Mouse (Mus musculus) liver, embryonic 14.5 days (tissue): ENCODE results near the gene Stk38. TPM values are rescaled to one million over a fixed set of nuclear protein-coding genes. Genes with fewer than 3 reads are reported as not detected.
A peak's percentile ranks its signal among the peaks of the same experiment; 100 is the strongest.

Source experiments
- ATAC-seq: fragments of 200-750 bp; cut with Nextera tagmentation; 2 replicates; pipeline ENCODE4 v1.8.0; 2017; ENCODE audit warnings: moderate number of reproducible peaks, mild to moderate bottlenecking, moderate library complexity; ENCODE audit not compliant: insufficient read depth
- DNase-seq, 3 experiments: peaks; one replicate each; pipeline ENCODE4 v3.0.0-alpha.2; 2012 to 2013; ENCODE audit warnings: low read depth in 3 of 3, low spot score in 3 of 3
- H3K27ac ChIP-seq: fragments of 300-500 bp; sonication (generic); 2 replicates; pipeline ENCODE4 v1.5.1; 2014; ENCODE audit warnings: moderate library complexity, mild to moderate bottlenecking, control low read depth, inconsistent platforms
- H3K27me3 ChIP-seq: fragments of 300-500 bp; sonication (generic); 2 replicates; pipeline ENCODE4 v1.6.1; 2014; ENCODE audit warnings: mild to moderate bottlenecking, low read length, moderate library complexity; ENCODE audit not compliant: control insufficient read depth, insufficient read depth
- H3K36me3 ChIP-seq: fragments of 300-500 bp; sonication (generic); replicated peaks from 2 replicates; pipeline ENCODE4 v1.6.1; 2014; ENCODE audit warnings: low read depth; ENCODE audit not compliant: control insufficient read depth, insufficient read depth
- H3K4me1 ChIP-seq, 2 experiments: fragments of 200-500 bp in 1 of 2; fragments of 300-500 bp in 1 of 2; sonication (generic) in 1 of 2; replicated peaks; 2 replicates each; pipeline ENCODE4 v1.6.1; 2012 to 2014; ENCODE audit warnings: antibody characterized with exemption in 1 of 2, inconsistent platforms in 1 of 2, low read length in 1 of 2; ENCODE audit not compliant: control insufficient read depth in 2 of 2, insufficient read depth in 2 of 2
- H3K4me2 ChIP-seq: fragments of 300-500 bp; sonication (generic); 2 replicates; pipeline ENCODE4 v1.6.1; 2014; ENCODE audit warnings: low read depth, mild to moderate bottlenecking, control low read depth, moderate library complexity
- H3K4me3 ChIP-seq, 2 experiments: fragments of 200-500 bp in 1 of 2; fragments of 300-500 bp in 1 of 2; sonication (generic) in 1 of 2; 2 replicates each; pipeline ENCODE4 v1.5.1; 2012 to 2014; ENCODE audit warnings: low read depth in 2 of 2, low read length in 2 of 2, mild to moderate bottlenecking in 2 of 2, control low read depth in 1 of 2, inconsistent platforms in 1 of 2, moderate library complexity in 1 of 2; ENCODE audit not compliant: insufficient read depth in 1 of 2
- H3K9ac ChIP-seq: fragments of 300-500 bp; sonication (generic); replicated peaks from 2 replicates; pipeline ENCODE4 v1.6.1; 2014; ENCODE audit warnings: mild to moderate bottlenecking, control low read depth, moderate library complexity
- H3K9me3 ChIP-seq: fragments of 300-500 bp; sonication (generic); 2 replicates; pipeline ENCODE4 v1.6.1; 2016; ENCODE audit warnings: low read length, mixed read lengths; ENCODE audit not compliant: control insufficient read depth
- CTCF ChIP-seq: IDR thresholded peaks from 2 replicates; pipeline ENCODE4 v1.5.1; 2016; ENCODE audit warnings: antibody characterized with exemption, low read depth, control low read depth
- EP300 ChIP-seq: IDR thresholded peaks from 2 replicates; pipeline ENCODE4 v1.6.1; 2016; ENCODE audit warnings: antibody characterized with exemption, low read depth
- WGBS: fragments of 180-500 bp; shearing (Covaris S2); extraction: QIAGEN DNeasy Blood & Tissue Kit; methylation state at CpG from one replicate; pipeline ENCODE4 v1.1.7; 2014; ENCODE audit not compliant: insufficient replicate concordance; 5-methylcytosine and 5-hydroxymethylcytosine counted together
- polyA plus RNA-seq, 2 experiments: library from polyadenylated mRNA; depleted of rRNA in 1 of 2; stranded (reverse) in 1 of 2; unstranded in 1 of 2; fragments of >200 nt; fragmentation: Nextera tagmentation in 1 of 2; extraction: Ambion mirVana in 1 of 2; gene quantifications; 2 replicates each; pipeline versions ENCODE4 v1.2.1 to v1.2.3; 2012 to 2014

Gene Stk38
- polyA plus RNA-seq, 2 experiments = 29.2 to 31.8 TPM

- WGBS = under 1% methylated on average over 79 of the region's 80 CpGs
- H3K27ac ChIP-seq = peak within 1 kb of the TSS; percentile 74
- H3K27me3 ChIP-seq = no peaks in the 10 kb centered on the region
- no peaks in the 10 kb centered on the region; the same call in 1 of the 2 replicates for H3K36me3 ChIP-seq
- TF ChIP-seq CTCF = no peak
- TF ChIP-seq EP300 = no peak
- H3K9me3 ChIP-seq = peaks cover 4% of the 10 kb centered on the region
- H3K4me2 ChIP-seq = peak within 1 kb of the TSS; percentile 83
- peak; percentile 86 to 90 (median 87) for DNase-seq
- ATAC-seq = peak; percentile 93
- peak within 1 kb of the TSS; percentile 82 to 94 for H3K4me3 ChIP-seq
- peak within 1 kb of the TSS; percentile 78 for H3K9ac ChIP-seq
- H3K4me1 ChIP-seq = peaks cover 16 to 25% of the 10 kb centered on the region in 2 experiments
Measured at GRCm38 (mm10) chr17:28951831-28952799, 55.7 kb downstream of the Stk38 start, which contains the start of gene Kctd20. Kctd20 (plus strand) TSS chr17:28951950.

- Histone ChIP-seq H3K4me2 (peak overlapping the region; percentile 83; the same call in 1 of the 2 replicates), H3K4me1 (peaks cover 16 to 25% of the 10 kb centered on the region in 2 experiments), H3K4me3 (no peak overlapping the region), H3K9me3 (peaks cover 4% of the 10 kb centered on the region), H3K36me3 (no peaks in the 10 kb centered on the region; the same call in 1 of the 2 replicates), H3K27me3 (no peaks in the 10 kb centered on the region), H3K27ac (no peak overlapping the region), H3K9ac (no peak overlapping the region)
- no peak for TF ChIP-seq EP300
- no peak for TF ChIP-seq CTCF
- 46% methylated on average over 4 of the region's 4 CpGs for WGBS
- ATAC-seq (no peak), DNase-seq (no peak)
Measured at GRCm38 (mm10) chr17:28950751-28951150, 57.0 kb downstream of the Stk38 start.

GRCm38 (mm10) chr17:28948661-28949060, 59.1 kb downstream of the Stk38 start:
- Histone ChIP-seq H3K4me3 (no peak overlapping the region), H3K4me1 (peaks cover 6 to 15% of the 10 kb centered on the region in 2 experiments), H3K27ac (no peak overlapping the region), H3K9me3 (peaks cover 4% of the 10 kb centered on the region), H3K4me2 (no peak overlapping the region), H3K36me3 (no peaks in the 10 kb centered on the region), H3K9ac (no peak overlapping the region), H3K27me3 (no peaks in the 10 kb centered on the region)
- WGBS = 69% methylated on average over 4 of the region's 4 CpGs
- DNase-seq (no peak), ATAC-seq (no peak)
- TF ChIP-seq CTCF = no peak
- no peak for TF ChIP-seq EP300

- no peak for ATAC-seq
- no peaks in the 10 kb centered on the region for H3K36me3 ChIP-seq
- H3K4me2 ChIP-seq = no peak overlapping the region
- no peaks in the 10 kb centered on the region for H3K27me3 ChIP-seq
- no peak overlapping the region for H3K9ac ChIP-seq
- H3K9me3 ChIP-seq = peaks cover 4% of the 10 kb centered on the region
- DNase-seq = no peak
- no peak overlapping the region for H3K4me3 ChIP-seq
- peaks cover 4 to 14% of the 10 kb centered on the region in 2 experiments for H3K4me1 ChIP-seq
- TF ChIP-seq EP300 (no peak), CTCF (peak; percentile 48)
- no peak overlapping the region for H3K27ac ChIP-seq
- 78% methylated on average over 19 of the region's 19 CpGs for WGBS
Measured at GRCm38 (mm10) chr17:28947011-28947939, 60.5 kb downstream of the Stk38 start.
